Mouse (Mus musculus) fibroblast of lung, adult 2 months (primary cell): ENCODE measurements around the gene Kif5a.
A peak's percentile ranks its signal among the peaks of the same experiment; 100 is the strongest.
"Not testable (repeated sequence)": the region's sequence is repeated elsewhere in the genome, so short reads cannot be mapped to it uniquely, and the experiment has no call there.

Source experiments
- DNase-seq: peaks from one replicate; pipeline ENCODE4 v3.0.0-alpha.2; 2011; ENCODE audit warnings: low read depth

Kif5a gene

DNA sequence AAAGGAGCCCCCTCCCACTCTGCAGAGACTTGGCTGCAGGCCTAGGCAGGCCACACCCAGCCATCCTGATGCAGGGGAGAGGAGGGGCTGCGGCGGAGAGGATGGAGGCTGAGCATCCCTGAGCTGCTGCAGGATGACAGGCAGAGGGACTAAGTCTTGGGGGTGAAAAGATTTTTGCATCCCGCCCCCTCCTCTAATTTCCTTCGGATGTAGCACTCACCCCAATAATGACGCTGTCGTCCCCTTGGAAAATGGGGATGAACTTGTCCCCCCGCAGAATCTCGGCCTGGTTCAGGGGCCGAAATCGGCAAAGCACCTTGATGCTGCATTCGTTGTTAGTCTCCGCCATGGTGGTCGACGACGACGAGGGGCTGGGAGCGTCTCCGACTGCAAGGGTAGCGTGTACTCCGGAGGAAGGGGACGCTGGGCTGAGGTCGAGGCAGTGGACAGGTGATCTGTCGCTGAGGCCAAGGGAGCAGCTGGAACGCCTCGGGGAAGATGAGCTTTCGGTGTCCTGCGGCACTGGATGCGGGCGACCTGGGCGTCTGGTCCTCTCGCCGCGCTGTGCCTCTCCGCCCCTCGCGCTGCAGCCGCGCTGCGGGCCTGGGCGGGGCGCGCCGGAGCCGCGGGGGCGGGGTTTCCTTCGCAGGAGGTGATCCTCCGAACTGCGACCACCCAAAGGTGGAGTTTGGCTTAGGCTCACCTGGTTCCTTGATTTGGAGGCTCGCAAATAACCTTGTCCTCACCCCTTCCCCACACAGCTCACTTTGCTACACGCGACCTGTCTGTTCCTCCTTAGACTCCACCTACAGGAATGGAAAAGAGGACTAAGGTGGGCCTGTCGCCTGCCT lies at the start of gene Kif5a:
Gene Kif5a (minus strand): TSS at position 801 of the 851 bp plus-strand sequence.
- DNase-seq: no peak

DNA sequence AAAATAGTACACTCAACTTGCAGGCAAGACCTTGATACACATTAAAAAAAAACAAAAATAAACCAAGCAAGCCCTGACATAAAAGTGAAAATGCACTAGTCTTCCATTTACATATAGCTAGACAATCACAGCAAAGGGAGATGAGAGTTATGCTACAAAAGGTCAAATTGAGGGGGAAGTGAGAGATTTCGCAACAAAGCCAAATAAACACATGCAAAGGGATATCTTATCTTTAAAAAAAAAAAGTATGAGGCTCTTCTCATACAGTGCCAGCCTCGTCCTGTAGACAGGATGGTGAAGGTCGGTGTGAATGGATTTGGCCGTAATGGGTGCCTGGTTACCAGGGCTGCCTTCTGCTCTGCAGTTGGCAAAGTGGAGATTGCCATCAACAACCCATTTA lies 49.7 kb upstream of the Kif5a start:
- DNase-seq: no peak

DNA sequence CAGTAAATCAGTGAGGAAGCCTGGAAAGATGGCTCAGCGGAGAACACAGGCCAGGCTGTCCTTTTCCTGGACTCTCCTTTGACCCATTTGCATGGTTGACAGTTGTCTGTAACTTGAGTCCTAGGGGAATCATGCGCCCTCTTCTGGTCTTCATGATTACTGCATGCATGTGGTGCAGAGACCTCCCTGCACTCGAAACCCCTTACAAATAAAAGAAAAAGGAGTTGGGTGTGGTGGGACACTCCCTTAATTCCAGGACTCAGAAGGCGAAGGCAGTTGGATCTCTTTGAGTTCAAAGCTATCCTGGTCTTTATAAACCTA lies 49.2 kb upstream of the Kif5a start:
- DNase-seq: peak; percentile 66

DNA sequence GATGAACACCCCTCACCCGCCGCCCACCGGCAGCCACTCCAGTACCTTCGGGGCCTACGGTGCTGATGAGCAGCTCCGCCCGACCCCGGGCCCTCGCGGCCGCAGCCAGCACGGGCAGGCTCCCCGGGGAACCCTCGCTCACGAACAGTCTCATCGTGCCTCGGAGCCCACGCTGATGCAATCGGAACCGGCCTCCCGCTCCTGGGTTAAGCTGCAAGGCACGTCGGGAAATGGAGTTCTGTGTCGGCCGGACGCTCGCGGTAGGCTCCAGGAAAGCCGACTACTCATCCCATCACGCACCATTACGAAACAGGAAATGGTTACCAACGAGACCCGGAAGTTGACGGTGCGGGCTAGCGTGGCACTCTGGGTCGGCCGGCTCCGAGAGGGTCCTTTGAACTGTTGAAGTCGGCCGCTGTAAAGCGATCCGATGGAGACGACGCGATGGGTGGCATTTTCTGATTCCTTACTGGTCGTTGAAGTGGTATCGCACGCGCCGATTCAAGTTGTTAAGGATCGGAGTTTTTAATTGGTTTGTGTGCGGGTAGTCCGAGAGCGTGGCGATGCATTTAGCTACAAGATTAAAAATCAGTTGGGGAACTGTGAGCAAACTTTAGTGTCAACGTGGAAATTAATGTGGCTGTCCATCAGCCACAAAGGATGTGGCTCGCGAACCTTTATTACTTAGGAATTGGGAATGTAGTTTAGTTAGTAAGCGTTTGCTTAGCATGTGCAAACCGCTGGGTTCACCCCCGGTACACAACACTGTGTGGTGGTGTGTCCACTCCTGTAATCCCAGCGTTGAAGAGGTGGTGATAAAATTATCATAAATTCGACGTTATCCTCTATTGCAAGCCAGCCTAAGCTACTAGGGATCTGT lies 48.6 kb upstream of the Kif5a start, which contains the start of gene Mars:
Gene Mars (minus strand): TSS at position 311 of the 880 bp plus-strand sequence.
- peak; percentile 91 for DNase-seq

DNA sequence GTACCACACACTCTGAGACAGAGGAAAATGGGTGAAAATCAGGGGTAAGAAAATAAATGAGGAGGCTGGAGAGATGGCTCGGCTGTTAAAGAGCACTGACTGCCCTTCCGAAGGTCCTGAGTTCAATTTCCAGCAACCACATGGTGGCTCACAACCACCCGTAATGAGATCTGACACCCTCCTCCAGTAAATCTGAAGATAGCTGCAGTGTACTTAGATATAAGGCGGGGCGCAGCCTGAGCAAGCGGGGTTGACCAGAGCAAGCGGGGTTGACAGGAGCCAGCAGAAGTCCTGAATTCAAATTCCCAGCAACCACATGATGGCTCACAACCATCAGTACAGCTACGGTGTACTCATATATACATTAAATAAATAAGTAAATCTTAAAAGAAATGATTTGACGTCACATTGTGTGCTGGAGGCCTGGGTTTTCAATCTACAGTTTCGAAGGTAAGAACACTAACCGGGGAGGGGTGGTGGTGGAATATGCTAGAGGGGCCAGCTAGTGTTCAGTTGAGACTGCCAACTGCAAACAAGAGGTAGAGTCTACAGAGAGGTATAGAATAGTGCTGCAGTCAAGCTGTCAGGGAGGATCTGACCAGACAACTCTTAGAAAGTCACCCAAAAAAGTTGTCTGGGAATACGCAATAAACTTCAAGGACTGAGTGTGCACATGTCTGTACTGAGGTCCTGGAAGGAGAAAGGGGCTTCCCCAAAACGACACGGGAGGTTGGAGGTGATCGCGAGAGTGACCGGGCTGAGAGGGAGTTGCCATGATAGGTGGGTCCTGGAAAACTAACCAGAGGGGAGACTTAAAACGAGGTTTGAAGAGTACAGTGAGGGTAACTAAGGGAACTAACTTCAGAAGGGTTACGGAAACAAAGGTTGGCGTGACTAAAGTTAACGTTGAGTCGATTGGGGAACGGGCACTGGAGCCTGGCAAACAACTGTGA lies 47.7 kb upstream of the Kif5a start:
- DNase-seq: peak; percentile 29

DNA sequence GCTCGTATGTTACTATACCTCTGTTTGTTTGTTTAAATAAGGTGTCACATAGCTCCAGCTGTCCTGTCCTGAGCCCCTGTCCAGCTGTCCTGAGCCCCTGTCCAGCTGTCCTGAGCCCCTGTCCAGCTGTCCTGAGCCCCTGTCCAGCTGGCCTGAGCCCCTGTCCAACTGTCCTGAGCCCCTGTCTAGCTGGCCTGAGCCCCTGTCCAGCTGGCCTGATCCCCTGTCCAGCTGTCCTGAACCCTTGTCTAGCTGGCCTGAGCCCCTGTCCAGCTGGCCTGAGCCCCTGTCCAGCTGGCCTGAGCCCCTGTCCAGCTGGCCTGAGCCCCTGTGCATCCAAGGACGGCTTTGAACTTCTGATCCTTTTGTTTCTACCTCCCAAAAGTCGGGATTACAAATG lies 46.0 kb upstream of the Kif5a start:
- not testable (repeated sequence) for DNase-seq

DNA sequence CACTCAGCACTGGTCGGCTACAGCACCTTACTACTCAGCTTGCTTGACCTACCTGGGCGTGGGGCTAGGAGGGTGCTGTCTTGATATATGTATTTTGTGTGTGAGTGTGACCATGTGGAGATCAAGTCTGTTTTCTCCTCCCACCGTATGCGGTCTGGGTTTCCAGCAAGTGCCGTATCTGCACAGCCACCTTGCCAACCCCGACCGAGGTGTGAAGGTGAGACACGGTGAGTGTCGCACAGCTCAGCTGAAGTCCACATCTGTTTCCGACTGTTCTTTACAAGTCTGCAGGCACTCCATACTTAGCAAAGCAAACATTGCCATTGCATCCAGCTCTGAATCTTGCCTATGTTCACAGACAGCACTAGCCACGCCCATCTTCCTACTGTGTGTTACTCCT lies 40.0 kb upstream of the Kif5a start:
- no peak for DNase-seq

DNA sequence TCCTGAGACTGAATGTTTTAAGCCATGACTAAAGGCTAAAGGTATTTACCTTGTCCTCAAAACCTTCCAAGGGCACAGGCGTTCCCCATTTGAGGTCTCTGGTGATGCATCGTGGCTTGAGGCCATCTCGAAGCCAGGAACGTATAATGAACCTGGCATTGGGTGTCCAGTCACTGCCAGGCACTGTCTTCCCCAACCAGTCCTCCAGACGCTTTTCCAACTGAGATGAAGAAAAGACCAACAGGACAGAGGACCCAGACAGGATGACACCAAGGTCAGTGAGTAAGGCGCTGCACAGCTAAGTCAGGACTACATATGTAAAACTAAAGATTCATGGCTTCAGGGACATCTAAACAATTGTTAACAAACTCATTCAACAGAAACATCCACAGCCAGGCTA lies 37.2 kb upstream of the Kif5a start:
- DNase-seq: no peak

DNA sequence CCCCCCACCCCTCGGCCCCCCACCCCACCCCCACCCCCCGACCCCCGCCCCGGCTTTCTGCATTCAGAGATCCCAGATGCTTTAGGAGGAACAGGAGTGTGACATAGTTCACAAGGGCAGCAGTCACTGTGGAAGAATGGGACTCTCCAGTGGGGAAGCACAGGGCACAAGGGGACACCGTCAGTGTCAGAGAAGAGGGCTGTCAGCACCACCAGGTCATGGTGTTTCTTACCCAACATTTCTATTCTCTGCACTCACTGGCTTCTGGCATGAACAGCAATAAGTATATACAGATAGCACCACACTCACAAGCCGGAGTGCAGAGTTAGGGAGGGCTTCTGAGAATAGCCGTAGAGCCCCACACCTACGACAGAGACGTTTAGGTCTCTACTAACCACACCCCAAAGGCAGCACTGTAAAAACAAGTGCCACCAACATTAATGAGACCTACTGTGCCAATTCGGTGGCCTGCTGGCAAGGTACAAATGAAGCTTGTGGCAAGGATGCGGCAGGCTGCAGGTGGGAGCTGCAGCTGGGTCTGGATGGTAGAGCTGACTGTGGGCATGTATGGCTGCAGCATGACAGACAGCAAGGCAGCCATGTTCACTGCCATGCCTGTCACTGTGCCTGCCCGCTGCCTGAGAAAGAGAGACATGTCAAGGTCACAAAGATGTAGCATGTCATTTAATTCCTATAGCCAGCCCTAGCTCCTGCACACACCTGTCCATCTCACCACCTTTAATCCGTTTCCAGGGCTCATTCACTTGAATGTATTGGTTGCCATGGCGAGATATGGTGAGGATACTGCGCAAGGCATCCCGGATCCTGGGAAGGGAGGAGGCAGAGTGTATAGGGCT lies 34.1 kb upstream of the Kif5a start:
- no peak for DNase-seq

DNA sequence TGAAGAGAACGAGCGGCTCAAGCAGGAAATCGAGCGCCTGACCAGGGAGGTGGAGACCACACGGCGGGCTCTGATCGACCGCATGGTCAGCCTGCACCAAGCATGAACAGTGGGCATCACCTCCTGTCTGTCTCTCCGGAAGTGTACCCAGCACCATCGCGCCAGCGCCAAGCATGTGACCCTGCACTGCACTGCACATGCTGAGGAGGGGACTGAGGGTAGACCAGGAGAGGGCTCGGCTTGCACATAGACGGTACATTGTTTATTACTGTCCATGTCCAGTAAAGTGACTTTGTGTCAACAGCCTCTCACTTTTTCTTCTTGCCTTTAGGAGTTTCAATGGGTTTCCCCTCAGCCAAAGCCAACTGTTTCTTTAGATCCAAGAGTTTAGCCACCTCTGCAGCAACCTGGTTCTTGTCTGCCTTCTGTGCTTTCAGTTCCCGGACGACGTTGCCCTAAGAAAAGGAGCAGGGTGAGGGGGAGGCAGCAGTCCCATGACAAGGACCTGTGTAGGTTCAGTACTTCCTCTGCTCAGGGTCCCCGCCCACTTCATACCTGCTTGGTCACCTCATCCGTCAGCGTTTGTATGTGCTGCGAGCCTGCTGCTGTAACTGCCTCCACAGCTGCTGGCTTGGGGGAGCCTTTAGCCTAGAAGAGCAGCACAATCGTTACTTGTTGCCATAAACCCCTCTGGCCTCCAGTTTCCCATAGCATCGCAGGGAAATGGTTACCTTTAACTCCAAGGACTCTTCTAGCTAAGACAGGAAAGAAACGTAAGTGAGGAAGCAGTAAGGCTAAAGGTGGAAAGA lies 33.0 kb upstream of the Kif5a start:
- no peak for DNase-seq

DNA sequence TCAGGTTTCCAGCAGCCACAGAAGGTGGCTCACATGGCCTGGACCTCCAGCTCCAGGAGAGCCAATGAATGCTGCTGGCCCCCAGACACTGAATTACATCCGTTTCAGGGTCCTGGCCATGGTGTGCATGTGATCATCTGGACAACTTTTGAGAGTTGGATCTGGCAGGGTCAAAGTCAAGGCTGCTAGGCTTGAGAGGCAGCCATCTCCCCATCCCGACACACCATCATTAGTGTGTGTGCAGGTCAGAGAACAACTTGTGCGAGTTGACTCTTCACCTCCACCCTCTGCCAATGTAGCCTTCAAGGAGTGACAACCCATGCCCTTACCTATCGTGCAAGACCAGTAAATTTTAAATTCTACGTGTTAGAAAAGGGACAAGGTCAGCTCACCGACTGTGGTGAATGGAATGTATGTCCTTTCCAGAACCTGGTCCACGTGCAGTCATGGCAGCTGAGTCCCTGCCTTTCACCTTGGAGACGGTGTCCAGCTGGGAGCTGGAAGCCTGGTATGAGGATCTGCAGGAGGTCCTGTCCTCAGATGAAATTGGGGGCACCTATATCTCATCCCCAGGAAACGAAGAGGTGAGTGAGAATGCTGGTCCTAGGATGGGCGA lies 31.9 kb upstream of the Kif5a start:
- DNase-seq: no peak

DNA sequence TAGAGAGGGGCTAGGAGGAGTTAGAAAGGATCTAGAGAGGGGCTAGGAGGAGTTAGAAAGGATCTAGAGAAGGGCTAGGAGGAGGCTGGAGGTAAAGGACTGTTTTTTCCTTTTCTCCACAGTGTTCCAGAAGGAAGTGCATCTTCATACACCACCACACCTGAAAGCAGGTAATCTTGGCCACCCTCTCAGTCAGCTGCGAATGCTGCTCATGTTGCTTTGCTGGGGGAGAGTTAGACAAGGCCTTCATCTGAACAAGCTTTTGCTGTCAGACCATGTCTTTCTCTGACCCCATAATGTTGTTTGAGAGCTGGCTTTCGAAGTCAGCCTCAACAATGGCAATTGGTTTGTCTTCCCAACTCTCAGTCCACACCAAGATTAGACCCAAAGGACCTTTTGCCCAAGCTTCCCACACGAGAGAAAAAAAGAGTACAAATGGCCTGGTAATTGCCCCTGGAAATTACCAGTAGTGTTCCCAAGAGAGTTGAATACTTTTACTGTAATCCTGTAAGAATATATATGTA lies 30.5 kb upstream of the Kif5a start:
- no peak for DNase-seq

DNA sequence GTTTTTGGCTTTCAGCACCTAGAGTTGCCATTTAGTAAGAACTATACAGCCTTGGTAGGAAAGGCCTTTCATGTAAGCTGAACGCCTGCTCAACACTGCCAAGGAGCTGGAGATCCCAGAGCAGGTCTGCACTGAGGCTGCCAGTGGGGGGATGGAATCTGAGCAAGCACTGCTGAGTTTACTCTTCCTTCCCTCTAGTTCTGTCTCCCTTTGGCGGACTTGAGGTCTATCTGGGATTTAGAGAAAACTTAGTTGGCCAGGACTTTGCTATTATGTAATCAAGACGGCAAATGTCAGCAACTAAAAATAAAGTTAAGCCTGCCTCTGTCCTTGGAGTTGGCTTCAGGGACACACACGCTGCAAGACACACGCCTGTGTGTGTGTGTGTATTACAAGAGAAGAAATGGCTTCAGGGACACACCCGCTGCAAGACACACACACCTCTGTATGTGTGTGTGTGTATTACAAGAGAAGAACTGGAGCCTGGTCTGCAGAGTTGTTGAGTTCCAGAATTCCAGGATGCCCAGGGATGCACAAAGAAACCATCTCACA lies 29.9 kb upstream of the Kif5a start:
- no peak for DNase-seq

DNA sequence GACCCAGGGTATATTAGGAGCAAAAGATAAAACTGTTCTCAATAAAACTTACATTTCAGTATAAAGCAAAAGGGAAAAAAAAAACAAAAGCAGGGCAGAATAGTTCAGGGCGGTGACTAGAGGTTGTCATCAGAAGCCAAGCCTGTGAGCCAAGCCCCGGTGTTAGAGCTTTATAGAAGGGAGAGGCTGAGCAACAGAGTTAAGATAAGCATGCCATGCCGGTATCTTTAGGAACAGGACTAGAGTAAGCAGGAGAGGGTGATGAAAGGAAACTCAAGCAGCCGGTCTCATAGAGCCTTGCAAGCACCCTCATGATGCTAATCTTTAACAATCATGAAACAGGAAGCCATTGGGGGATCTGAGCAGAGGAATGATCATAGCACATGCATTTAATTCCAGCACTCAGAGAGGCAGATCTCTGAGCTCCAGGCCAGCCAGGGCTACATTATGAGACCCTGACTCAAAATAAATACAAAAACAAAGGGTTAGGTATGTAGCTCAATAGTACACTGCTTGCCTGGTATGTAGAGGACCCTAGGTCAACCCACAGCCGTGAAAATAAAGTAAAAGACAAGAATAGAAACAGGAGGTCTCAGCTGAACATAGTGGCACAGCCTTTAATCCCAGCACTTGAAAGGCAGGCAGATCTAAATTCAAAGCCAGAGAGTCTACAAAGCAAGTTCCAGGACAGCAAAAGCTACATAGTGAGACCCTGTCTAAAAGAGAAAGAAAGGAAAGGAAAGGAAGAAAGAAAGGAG lies 28.9 kb upstream of the Kif5a start:
- DNase-seq: no peak

DNA sequence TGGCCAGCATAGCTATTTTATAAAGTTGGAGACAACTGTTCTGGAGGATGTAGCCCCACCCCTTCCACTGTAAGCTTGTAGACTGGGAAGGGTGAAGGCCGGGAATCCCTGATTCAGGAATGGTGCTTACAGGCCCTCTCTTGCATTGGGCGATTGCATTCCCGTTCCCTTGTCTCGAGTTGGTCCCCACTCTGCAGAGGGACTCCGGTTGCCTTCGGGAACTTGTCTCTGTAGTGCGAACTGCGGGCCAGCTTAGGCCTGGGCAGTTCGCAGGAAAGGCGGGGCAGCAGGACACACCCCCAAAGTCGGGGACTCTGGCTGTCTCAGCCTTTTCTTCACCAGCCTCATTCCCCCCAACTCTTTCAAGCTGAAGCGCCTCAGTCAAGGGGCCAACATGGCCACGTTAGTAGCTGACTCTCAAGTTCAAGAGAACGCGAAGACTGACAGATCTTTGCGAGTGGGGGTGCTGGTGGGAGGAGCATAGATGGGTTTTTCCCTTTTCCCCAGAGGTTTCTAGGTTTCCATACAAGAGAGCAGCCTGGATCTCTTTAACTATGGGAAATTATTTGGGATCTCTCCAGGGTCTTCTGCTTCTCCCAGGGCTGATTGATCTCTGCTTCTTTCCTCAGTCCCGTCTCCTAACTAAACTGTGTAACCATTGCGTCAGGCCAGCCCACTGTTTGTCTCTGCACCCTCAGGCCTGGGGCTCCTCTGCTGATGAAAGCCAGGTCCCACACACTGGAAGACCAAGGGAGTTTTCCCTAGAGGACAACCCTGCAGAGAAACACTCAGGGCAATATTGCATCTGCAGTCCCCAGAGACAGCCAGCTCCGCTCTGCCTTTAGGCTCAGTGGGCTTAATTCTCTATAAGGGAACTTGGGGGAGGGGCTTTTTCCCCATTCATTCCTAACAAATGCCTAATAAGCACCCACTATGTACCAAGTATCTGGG lies 28.1 kb upstream of the Kif5a start:
- peak; percentile 30 for DNase-seq

DNA sequence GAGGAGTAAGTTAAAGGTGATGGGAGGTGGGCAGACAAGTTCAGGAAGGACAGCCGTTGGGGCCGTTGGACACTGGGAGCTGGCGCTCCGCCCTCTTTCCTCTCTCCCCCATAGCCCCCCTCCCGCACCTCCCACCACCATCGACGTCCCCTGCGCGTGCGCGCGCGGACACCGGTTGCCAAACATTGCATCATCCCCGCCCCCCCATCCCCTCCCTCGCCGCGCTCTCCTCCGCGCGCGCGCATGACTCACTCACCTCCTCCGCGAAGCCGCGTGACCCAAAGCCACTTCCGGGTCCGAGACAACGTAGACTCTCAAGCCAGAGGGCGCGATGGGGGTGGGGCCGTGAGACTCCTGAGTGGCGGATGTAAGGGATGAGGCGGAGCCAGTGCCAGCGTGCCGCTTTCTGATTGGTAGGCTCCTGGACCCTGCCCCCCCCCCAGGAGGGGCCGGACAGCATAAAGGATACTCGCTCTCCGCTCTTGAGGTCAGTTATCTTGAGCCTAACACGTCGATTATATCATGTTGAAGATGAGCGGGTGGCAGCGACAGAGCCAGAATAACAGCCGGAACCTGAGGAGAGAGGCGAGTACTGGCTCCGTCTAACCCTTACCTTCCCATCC lies 27.3 kb upstream of the Kif5a start:
- DNase-seq: peak; percentile 99
